Mouse (Mus musculus): Measurements from ENCODE around the gene Psen1. TPM values are rescaled to one million over a fixed set of nuclear protein-coding genes. Genes with fewer than 3 reads are reported as not detected.
A peak's percentile ranks its signal among the peaks of the same experiment; 100 is the strongest.

Psen1 gene
- polyA plus RNA-seq, 1 experiment from 2014 or later, result 64.7 TPM

- H3K36me3 ChIP-seq (ENCODE audit: control insufficient read depth, insufficient read depth, low read length), result peaks cover 10% of the 10 kb centered on the region
- H3K9me3 ChIP-seq (ENCODE audit: control insufficient read depth, low read length), result no peaks in the 10 kb centered on the region
- H3K9ac ChIP-seq (ENCODE audit: low read length), result no peak overlapping the region
- H3K4me2 ChIP-seq (replicated peaks; ENCODE audit: low read depth), result no peak overlapping the region
- H3K4me3 ChIP-seq (ENCODE audit: low read depth, low read length), result no peak overlapping the region
- no peaks in the 10 kb centered on the region for H3K27me3 ChIP-seq (ENCODE audit: control insufficient read depth, insufficient read depth, low read length)
- 39% methylated on average over 2 of the region's 2 CpGs for WGBS
- no peaks in the 10 kb centered on the region for H3K4me1 ChIP-seq (replicated peaks; ENCODE audit: control insufficient read depth, insufficient read depth)
- peak; percentile 87 for TF ChIP-seq CTCF (IDR thresholded peaks at IDR 0.05; ENCODE audit: low read depth)
- no peak for TF ChIP-seq EP300 (optimal IDR thresholded peaks at IDR 0.05)
- no peak overlapping the region for H3K27ac ChIP-seq (replicated peaks)
- DNase-seq (ENCODE audit: low spot score), result no peak
- ATAC-seq (ENCODE audit: low FRiP score, low TSS enrichment), result 0 out of 2 replicates have a peak, but pooled peaks have one; percentile 21
These were observed 25.8 kb downstream of the Psen1 start for GRCm38 (mm10) chr12:83713749-83714148.

- Histone ChIP-seq H3K36me3 (ENCODE audit: control insufficient read depth, insufficient read depth, low read length) (peaks cover 10% of the 10 kb centered on the region), H3K4me1 (replicated peaks; ENCODE audit: control insufficient read depth, insufficient read depth) (peaks cover 3% of the 10 kb centered on the region; the same call in 1 of the 2 replicates), H3K9ac (ENCODE audit: low read length) (no peak overlapping the region), H3K9me3 (ENCODE audit: control insufficient read depth, low read length) (no peaks in the 10 kb centered on the region), H3K4me3 (ENCODE audit: low read depth, low read length) (no peak overlapping the region), H3K27ac (replicated peaks) (no peak overlapping the region), H3K27me3 (ENCODE audit: control insufficient read depth, insufficient read depth, low read length) (no peaks in the 10 kb centered on the region), H3K4me2 (replicated peaks; ENCODE audit: low read depth) (no peak overlapping the region)
- 88% methylated on average over 15 of the region's 15 CpGs for WGBS
- TF ChIP-seq CTCF (IDR thresholded peaks at IDR 0.05; ENCODE audit: low read depth) (no peak), EP300 (optimal IDR thresholded peaks at IDR 0.05) (no peak)
- DNase-seq (ENCODE audit: low spot score) (no peak), ATAC-seq (ENCODE audit: low FRiP score, low TSS enrichment) (no peak)
These were observed 28.6 kb downstream of the Psen1 start for GRCm38 (mm10) chr12:83716416-83717184.

- WGBS, result 88% methylated on average over 1 of the region's 1 CpGs
- DNase-seq (ENCODE audit: low spot score) (no peak), ATAC-seq (ENCODE audit: low FRiP score, low TSS enrichment) (no peak)
- H3K9me3 ChIP-seq (ENCODE audit: control insufficient read depth, low read length), result no peaks in the 10 kb centered on the region
- peaks cover 9% of the 10 kb centered on the region for H3K36me3 ChIP-seq (ENCODE audit: control insufficient read depth, insufficient read depth, low read length)
- H3K4me3 ChIP-seq (ENCODE audit: low read depth, low read length), result no peak overlapping the region
- no peaks in the 10 kb centered on the region for H3K27me3 ChIP-seq (ENCODE audit: control insufficient read depth, insufficient read depth, low read length)
- no peak overlapping the region for H3K9ac ChIP-seq (ENCODE audit: low read length)
- peaks cover 3% of the 10 kb centered on the region; the same call in 1 of the 2 replicates for H3K4me1 ChIP-seq (replicated peaks; ENCODE audit: control insufficient read depth, insufficient read depth)
- no peak overlapping the region for H3K27ac ChIP-seq (replicated peaks)
- no peak overlapping the region for H3K4me2 ChIP-seq (replicated peaks; ENCODE audit: low read depth)
- TF ChIP-seq EP300 (optimal IDR thresholded peaks at IDR 0.05) (no peak), CTCF (IDR thresholded peaks at IDR 0.05; ENCODE audit: low read depth) (no peak)
These were observed 31.5 kb downstream of the Psen1 start for GRCm38 (mm10) chr12:83719431-83719830.

GRCm38 (mm10) chr12:83721281-83721680, 33.3 kb downstream of the Psen1 start:
- 27% methylated on average over 6 of the region's 6 CpGs for WGBS

DNA sequence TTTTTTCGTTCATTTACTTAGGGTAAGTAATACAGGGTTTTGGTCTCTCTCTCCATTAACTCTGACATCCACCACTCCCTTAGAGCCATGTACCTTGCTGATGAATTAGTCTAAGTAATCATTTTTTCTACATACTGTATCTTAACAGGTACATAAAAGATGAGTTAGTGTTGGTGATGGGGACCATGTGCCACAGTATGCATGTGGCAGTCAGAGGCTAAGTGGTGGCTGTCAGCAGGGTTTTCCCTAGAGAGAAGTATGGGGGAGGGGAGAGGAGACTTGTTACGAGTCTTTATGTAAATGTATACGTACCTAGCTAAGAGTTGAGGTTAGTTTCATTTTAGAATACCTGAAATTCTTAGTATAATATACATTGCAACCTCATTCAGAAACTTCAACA, 35.1 kb downstream of the Psen1 start:
- Histone ChIP-seq H3K36me3 (ENCODE audit: control insufficient read depth, insufficient read depth, low read length) (peaks cover 4% of the 10 kb centered on the region), H3K27me3 (ENCODE audit: control insufficient read depth, insufficient read depth, low read length) (no peaks in the 10 kb centered on the region), H3K9me3 (ENCODE audit: control insufficient read depth, low read length) (no peaks in the 10 kb centered on the region), H3K27ac (replicated peaks) (no peak overlapping the region), H3K9ac (ENCODE audit: low read length) (no peak overlapping the region), H3K4me2 (replicated peaks; ENCODE audit: low read depth) (no peak overlapping the region), H3K4me1 (replicated peaks; ENCODE audit: control insufficient read depth, insufficient read depth) (peaks cover 3% of the 10 kb centered on the region; the same call in 1 of the 2 replicates), H3K4me3 (ENCODE audit: low read depth, low read length) (no peak overlapping the region)
- DNase-seq (ENCODE audit: low spot score), result no peak
- no peak for ATAC-seq (ENCODE audit: low FRiP score, low TSS enrichment)
- TF ChIP-seq EP300 (optimal IDR thresholded peaks at IDR 0.05) (no peak), CTCF (IDR thresholded peaks at IDR 0.05; ENCODE audit: low read depth) (no peak)
- 80% methylated on average over 3 of the region's 3 CpGs for WGBS

More at GRCm38 (mm10) chr12:83721281-83721680, 33.3 kb downstream of the Psen1 start:
- Histone ChIP-seq H3K9ac (ENCODE audit: low read length) (no peak overlapping the region), H3K4me2 (replicated peaks; ENCODE audit: low read depth) (peak overlapping the region; percentile 34; the same call in 1 of the 2 replicates), H3K36me3 (ENCODE audit: control insufficient read depth, insufficient read depth, low read length) (peaks cover 10% of the 10 kb centered on the region), H3K27me3 (ENCODE audit: control insufficient read depth, insufficient read depth, low read length) (no peaks in the 10 kb centered on the region), H3K9me3 (ENCODE audit: control insufficient read depth, low read length) (no peaks in the 10 kb centered on the region), H3K4me1 (replicated peaks; ENCODE audit: control insufficient read depth, insufficient read depth) (peaks cover 3% of the 10 kb centered on the region; the same call in 1 of the 2 replicates), H3K4me3 (ENCODE audit: low read depth, low read length) (no peak overlapping the region), H3K27ac (replicated peaks) (peak overlapping the region; percentile 93)
- ATAC-seq (ENCODE audit: low FRiP score, low TSS enrichment), result peak; percentile 35; the same call in 1 of the 2 replicates
- no peak for DNase-seq (ENCODE audit: low spot score)
- no peak for TF ChIP-seq CTCF (IDR thresholded peaks at IDR 0.05; ENCODE audit: low read depth)
- TF ChIP-seq EP300 (optimal IDR thresholded peaks at IDR 0.05), result no peak

Measured in stomach, postnatal 0 days (tissue).